Mouse (Mus musculus): ENCODE measurements around the gene Olfr91.
"Not testable (repeated sequence)": the region's sequence is repeated elsewhere in the genome, so short reads cannot be mapped to it uniquely, and the experiment has no call there.

Olfr91 gene

GRCm38 (mm10) chr17:37098178-37098577 is at the start of gene Olfr91:
Olfr91 (minus strand) TSS chr17:37098278.
- DNase-seq (ENCODE audit: low read depth, low spot score) = no peak

- not testable (repeated sequence) for DNase-seq (ENCODE audit: low read depth, low spot score)
Measured at GRCm38 (mm10) chr17:37131366-37131765, 33.3 kb upstream of the Olfr91 start.

GRCm38 (mm10) chr17:37119988-37120387 is 21.9 kb upstream of the Olfr91 start, which contains the start of gene Olfr92:
Olfr92 (minus strand) TSS chr17:37120088.
- no peak for DNase-seq (ENCODE audit: low read depth, low spot score)

- DNase-seq (ENCODE audit: low read depth, low spot score) = no peak
Measured at GRCm38 (mm10) chr17:37093289-37093688, 4.8 kb downstream of the Olfr91 start.

GRCm38 (mm10) chr17:37092198-37092597 is 5.9 kb downstream of the Olfr91 start:
- DNase-seq (ENCODE audit: low read depth, low spot score) = no peak

GRCm38 (mm10) chr17:37088399-37088798 is 9.7 kb downstream of the Olfr91 start, which contains the start of gene Olfr90:
Olfr90 (minus strand) TSS chr17:37088499.
- DNase-seq (ENCODE audit: low read depth, low spot score) = no peak

GRCm38 (mm10) chr17:37085545-37085944 is 12.5 kb downstream of the Olfr91 start:
- no peak for DNase-seq (ENCODE audit: low read depth, low spot score)

- DNase-seq (ENCODE audit: low read depth, low spot score) = no peak
Measured at GRCm38 (mm10) chr17:37084632-37085031, 13.4 kb downstream of the Olfr91 start.

GRCm38 (mm10) chr17:37083327-37083726 is 14.8 kb downstream of the Olfr91 start:
- peak; percentile 75 for DNase-seq (ENCODE audit: low read depth, low spot score)

GRCm38 (mm10) chr17:37081659-37082058 is 16.4 kb downstream of the Olfr91 start:
- no peak for DNase-seq (ENCODE audit: low read depth, low spot score)

GRCm38 (mm10) chr17:37080119-37080518 is 18.0 kb downstream of the Olfr91 start:
- no peak for DNase-seq (ENCODE audit: low read depth, low spot score)

- no peak for DNase-seq (ENCODE audit: low read depth, low spot score)
Measured at GRCm38 (mm10) chr17:37078990-37079389, 19.1 kb downstream of the Olfr91 start.

GRCm38 (mm10) chr17:37078193-37078592 is 19.9 kb downstream of the Olfr91 start:
- DNase-seq (ENCODE audit: low read depth, low spot score) = no peak

GRCm38 (mm10) chr17:37075766-37076165 is 22.3 kb downstream of the Olfr91 start:
- DNase-seq (ENCODE audit: low read depth, low spot score) = no peak

- no peak for DNase-seq (ENCODE audit: low read depth, low spot score)
Measured at GRCm38 (mm10) chr17:37075181-37075580, 22.9 kb downstream of the Olfr91 start.

GRCm38 (mm10) chr17:37072730-37073276 is 25.3 kb downstream of the Olfr91 start:
- peak; percentile 58 for DNase-seq (ENCODE audit: low read depth, low spot score)

GRCm38 (mm10) chr17:37072080-37072729 is 25.9 kb downstream of the Olfr91 start:
- DNase-seq (ENCODE audit: low read depth, low spot score) = no peak

GRCm38 (mm10) chr17:37070121-37070520 is 28.0 kb downstream of the Olfr91 start:
- no peak for DNase-seq (ENCODE audit: low read depth, low spot score)

- no peak for DNase-seq (ENCODE audit: low read depth, low spot score)
Measured at GRCm38 (mm10) chr17:37067861-37068260, 30.2 kb downstream of the Olfr91 start.

GRCm38 (mm10) chr17:37065993-37066392 is 32.1 kb downstream of the Olfr91 start:
- no peak for DNase-seq (ENCODE audit: low read depth, low spot score)

GRCm38 (mm10) chr17:37063686-37064495 is 34.2 kb downstream of the Olfr91 start:
- DNase-seq (ENCODE audit: low read depth, low spot score) = no peak

GRCm38 (mm10) chr17:37063063-37063462 is 35.0 kb downstream of the Olfr91 start:
- DNase-seq (ENCODE audit: low read depth, low spot score) = no peak

Data from telencephalon, adult 2 months (tissue).